Mouse (Mus musculus): ENCODE measurements at regions not wholly inside any gene's neighbourhood (a gene's known extent, or its start where the extent isn't known, plus 50 kb on each side); places are given as distances from the start of the nearest gene placed in this dataset.
A peak's percentile ranks its signal among the peaks of the same experiment; 100 is the strongest.

- DNase-seq (ENCODE audit: low spot score in 2 of 2), result peak in 1 of 2 experiments; percentile 11
These were observed 121.6 kb downstream of the Uck2 start for GRCm38 (mm10) chr1:167163486-167163885.

- no peak for DNase-seq (ENCODE audit: low spot score in 2 of 2)
These were observed 122.6 kb downstream of the Uck2 start for GRCm38 (mm10) chr1:167162495-167162894.

DNA sequence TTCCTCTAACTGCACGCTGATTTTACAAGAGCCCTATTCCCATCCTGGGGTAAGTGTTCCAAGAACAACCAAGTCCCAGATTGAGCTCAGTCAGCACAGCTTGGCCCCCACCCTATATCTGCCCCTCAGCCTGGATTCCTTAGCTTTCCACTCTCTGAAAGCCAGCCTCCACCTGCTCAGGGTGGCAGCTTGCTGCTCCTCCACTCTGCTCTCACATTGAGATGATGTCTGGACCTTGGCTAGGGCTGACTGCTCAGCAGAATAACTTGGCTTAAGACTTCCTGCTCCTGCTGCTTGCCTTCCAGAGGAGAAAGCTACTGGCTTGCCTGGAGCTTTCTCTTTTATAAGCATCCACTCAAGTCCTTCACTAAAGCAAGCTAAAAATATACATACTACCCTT is 125.6 kb downstream of the Uck2 start:
- DNase-seq (ENCODE audit: low spot score in 2 of 2), result no peak

DNA sequence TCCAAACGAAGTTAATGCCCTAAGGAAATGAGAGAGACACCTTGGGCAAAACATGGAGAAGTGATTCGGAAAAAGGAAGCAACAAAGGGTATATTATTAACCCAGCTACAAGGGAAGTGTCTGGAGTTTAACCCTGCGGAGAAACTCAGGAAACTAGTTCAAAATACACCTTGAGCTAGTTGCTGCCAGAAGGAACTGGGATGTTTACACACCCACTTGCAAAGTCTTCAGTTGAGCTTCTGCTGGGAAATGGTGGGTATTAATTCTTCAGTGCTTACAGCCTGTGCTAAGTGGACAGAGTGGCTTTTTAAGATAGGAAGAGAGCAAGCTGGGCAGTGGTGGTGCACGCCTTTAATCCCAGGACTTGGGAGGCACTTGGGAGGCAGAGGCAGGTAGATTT is 132.7 kb downstream of the Uck2 start:
- DNase-seq (ENCODE audit: low spot score in 2 of 2), result no peak

GRCm38 (mm10) chr1:167144335-167144734 is 140.8 kb downstream of the Uck2 start:
- no peak for DNase-seq (ENCODE audit: low spot score in 2 of 2)

- no peak for DNase-seq (ENCODE audit: low spot score in 2 of 2)
These were observed 141.3 kb downstream of the Uck2 start for GRCm38 (mm10) chr1:167143797-167144196.
